Mouse (Mus musculus) limb, embryonic 14.5 days (tissue): ENCODE measurements around the gene Slc25a24. TPM values are rescaled to one million over a fixed set of nuclear protein-coding genes. Genes with fewer than 3 reads are reported as not detected.

ENCODE experiments used
- ATAC-seq: fragments of 200-750 bp; cut with Nextera tagmentation; 2 replicates; pipeline ENCODE4 v1.8.0; 2017; ENCODE audit warnings: low read depth, moderate number of reproducible peaks, moderate TSS enrichment; ENCODE audit not compliant: low FRiP score
- DNase-seq: peaks from one replicate; pipeline ENCODE4 v3.0.0-alpha.2; 2015; ENCODE audit warnings: low spot score
- H3K27ac ChIP-seq: fragments of 300-500 bp; sonication (generic); replicated peaks from 2 replicates; pipeline ENCODE4 v1.5.1; 2014; ENCODE audit warnings: low read depth, mild to moderate bottlenecking, low read length, moderate library complexity, mixed read lengths
- H3K27me3 ChIP-seq: fragments of 300-500 bp; sonication (generic); 2 replicates; pipeline ENCODE4 v1.6.1; 2014; ENCODE audit warnings: low read length, mixed read lengths; ENCODE audit not compliant: control insufficient read depth, insufficient read depth
- H3K36me3 ChIP-seq: fragments of 300-500 bp; sonication (generic); 2 replicates; pipeline ENCODE4 v1.6.1; 2014; ENCODE audit warnings: mild to moderate bottlenecking, low read length, moderate library complexity, mixed read lengths; ENCODE audit not compliant: control insufficient read depth, insufficient read depth
- H3K4me1 ChIP-seq: fragments of 300-500 bp; sonication (generic); 2 replicates; pipeline ENCODE4 v1.6.1; 2014; ENCODE audit warnings: antibody characterized with exemption, low read length, mixed read lengths; ENCODE audit not compliant: control insufficient read depth, insufficient read depth
- H3K4me2 ChIP-seq: fragments of 300-500 bp; sonication (generic); replicated peaks from 2 replicates; pipeline ENCODE4 v1.6.1; 2014; ENCODE audit warnings: low read depth, mild to moderate bottlenecking, low read length, moderate library complexity; ENCODE audit not compliant: severe bottlenecking
- H3K4me3 ChIP-seq: fragments of 300-500 bp; sonication (generic); replicated peaks from 2 replicates; pipeline ENCODE4 v1.5.1; 2014; ENCODE audit warnings: low read length
- H3K9ac ChIP-seq: fragments of 300-500 bp; sonication (generic); 2 replicates; pipeline ENCODE4 v1.6.1; 2014; ENCODE audit warnings: mild to moderate bottlenecking, low read depth, low read length, moderate library complexity; ENCODE audit not compliant: severe bottlenecking
- H3K9me3 ChIP-seq: fragments of 300-500 bp; sonication (generic); 2 replicates; pipeline ENCODE4 v1.6.1; 2016; ENCODE audit warnings: low read length; ENCODE audit not compliant: control insufficient read depth
- POLR2A ChIP-seq: fragments of 200-500 bp; IDR thresholded peaks from 2 replicates; pipeline ENCODE4 v1.8.0; 2012; ENCODE audit warnings: inconsistent platforms, mild to moderate bottlenecking, moderate library complexity, borderline replicate concordance; ENCODE audit not compliant: insufficient read depth, insufficient read length; ENCODE audit errors: extremely low read depth
- WGBS: fragments of 180-500 bp; shearing (Covaris S2); extraction: QIAGEN DNeasy Blood & Tissue Kit; methylation state at CpG from one replicate; pipeline ENCODE4 v1.1.7; 2014; 5-methylcytosine and 5-hydroxymethylcytosine counted together
- polyA plus RNA-seq, 2 experiments: library from polyadenylated mRNA; depleted of rRNA in 1 of 2; stranded (reverse) in 1 of 2; unstranded in 1 of 2; fragments of >200 nt; fragmentation: Nextera tagmentation in 1 of 2; extraction: Ambion mirVana in 1 of 2; gene quantifications; 2 replicates each; pipeline versions ENCODE4 v1.2.1 to v1.2.3; 2012 to 2014

Gene Slc25a24
- polyA plus RNA-seq, 2 experiments, result 34.7 to 44.0 TPM

DNA sequence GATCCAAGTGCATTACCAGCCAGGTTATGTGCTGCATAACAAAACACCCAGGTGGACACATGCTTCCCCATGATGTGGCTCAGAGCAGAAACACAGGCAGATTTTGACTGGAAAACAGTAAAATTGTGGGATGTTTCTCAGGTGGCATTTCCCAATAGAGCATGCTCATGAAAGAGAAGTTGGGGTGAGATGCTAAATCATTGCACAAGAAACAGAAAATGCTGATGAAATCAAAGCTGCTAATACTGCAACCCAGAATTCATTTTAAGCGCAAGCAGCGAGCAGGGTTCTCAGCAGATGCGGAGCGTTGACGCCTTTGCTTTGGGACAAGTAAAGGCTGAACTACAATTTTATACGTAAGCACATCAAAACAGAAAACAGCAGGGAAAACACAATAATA is 30.5 kb downstream of the Slc25a24 start:
- H3K27me3 ChIP-seq, result no peaks in the 10 kb centered on the region
- H3K4me3 ChIP-seq, result no peak overlapping the region
- peaks cover 19% of the 10 kb centered on the region for H3K4me1 ChIP-seq
- no peak overlapping the region for H3K27ac ChIP-seq
- H3K4me2 ChIP-seq, result no peak overlapping the region
- WGBS, result 97% methylated on average over 6 of the region's 6 CpGs
- H3K9ac ChIP-seq, result no peak overlapping the region
- no peaks in the 10 kb centered on the region for H3K9me3 ChIP-seq
- ATAC-seq, result no peak
- no peak for DNase-seq
- TF ChIP-seq POLR2A, result no peak
- H3K36me3 ChIP-seq, result peaks cover 10% of the 10 kb centered on the region; the same call in 1 of the 2 replicates

DNA sequence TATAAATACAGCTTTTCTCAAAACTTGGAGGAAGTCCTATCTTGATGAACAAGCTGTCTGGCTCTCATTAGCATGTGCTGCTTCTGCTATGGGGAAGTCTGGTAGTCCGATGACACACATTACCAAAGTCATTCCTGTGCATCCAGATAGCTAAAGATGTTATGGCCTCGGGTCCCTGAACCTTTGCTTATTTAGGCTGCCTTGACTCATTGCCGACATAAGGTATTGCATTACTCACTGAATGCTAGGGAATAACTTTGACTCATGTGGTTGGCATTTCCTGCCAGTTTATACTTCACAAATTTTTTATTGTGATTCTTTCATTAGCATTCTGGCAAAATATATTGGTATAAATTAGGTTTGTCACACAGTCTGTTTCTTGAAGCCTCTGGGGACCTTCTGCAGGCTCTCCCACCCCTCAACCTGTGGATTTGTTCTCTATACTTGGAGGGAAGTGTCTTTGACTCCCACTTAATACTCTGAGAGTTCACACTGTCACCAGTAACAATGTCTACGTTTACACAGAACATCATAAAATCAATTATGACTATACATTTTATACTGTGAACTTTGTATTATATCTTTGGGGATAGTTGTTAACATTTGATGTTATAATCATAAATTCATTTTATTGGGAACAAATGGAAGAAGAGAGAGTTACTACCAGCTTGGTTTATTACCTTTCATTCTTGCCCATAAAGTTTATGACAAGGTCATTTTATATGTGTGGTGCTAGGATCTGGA is 33.1 kb downstream of the Slc25a24 start:
- H3K4me1 ChIP-seq, result peaks cover 19% of the 10 kb centered on the region
- WGBS, result 37% methylated on average over 4 of the region's 4 CpGs
- H3K4me3 ChIP-seq, result no peak overlapping the region
- no peaks in the 10 kb centered on the region for H3K27me3 ChIP-seq
- no peak for ATAC-seq
- DNase-seq, result no peak
- no peak overlapping the region for H3K27ac ChIP-seq
- TF ChIP-seq POLR2A, result no peak
- H3K9ac ChIP-seq, result no peak overlapping the region
- no peak overlapping the region for H3K4me2 ChIP-seq
- H3K36me3 ChIP-seq, result peaks cover 29% of the 10 kb centered on the region
- no peaks in the 10 kb centered on the region for H3K9me3 ChIP-seq

DNA sequence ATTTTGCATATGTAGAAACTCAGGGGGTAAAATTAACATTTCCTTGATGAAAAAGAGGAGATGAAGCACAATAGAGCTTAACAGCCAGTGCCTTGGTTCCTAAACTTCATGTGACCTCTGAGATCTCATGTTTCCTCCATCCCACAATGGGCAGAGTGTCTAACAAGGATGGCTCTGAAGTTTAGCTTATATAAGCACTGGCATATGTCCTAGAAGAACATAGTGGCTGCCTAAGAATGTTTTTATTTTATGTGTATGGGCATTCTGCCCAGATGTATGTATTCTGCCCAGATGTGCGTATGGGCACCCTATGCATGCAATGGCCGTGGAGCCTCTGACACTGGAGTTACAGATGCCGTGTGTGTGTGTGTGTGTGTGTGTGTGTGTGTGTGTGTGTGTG is 34.5 kb downstream of the Slc25a24 start:
- H3K9ac ChIP-seq, result no peak overlapping the region
- peak; percentile 80 for ATAC-seq
- WGBS, result 20% methylated on average over 3 of the region's 3 CpGs
- peaks cover 42% of the 10 kb centered on the region for H3K36me3 ChIP-seq
- no peak overlapping the region for H3K4me2 ChIP-seq
- H3K27ac ChIP-seq, result 0 out of 2 replicates have a peak overlapping the region, but pooled peaks have one; percentile 55
- H3K27me3 ChIP-seq, result no peaks in the 10 kb centered on the region
- H3K9me3 ChIP-seq, result no peaks in the 10 kb centered on the region
- no peak for TF ChIP-seq POLR2A
- H3K4me3 ChIP-seq, result no peak overlapping the region
- peaks cover 19% of the 10 kb centered on the region for H3K4me1 ChIP-seq
- DNase-seq, result peak; percentile 80

DNA sequence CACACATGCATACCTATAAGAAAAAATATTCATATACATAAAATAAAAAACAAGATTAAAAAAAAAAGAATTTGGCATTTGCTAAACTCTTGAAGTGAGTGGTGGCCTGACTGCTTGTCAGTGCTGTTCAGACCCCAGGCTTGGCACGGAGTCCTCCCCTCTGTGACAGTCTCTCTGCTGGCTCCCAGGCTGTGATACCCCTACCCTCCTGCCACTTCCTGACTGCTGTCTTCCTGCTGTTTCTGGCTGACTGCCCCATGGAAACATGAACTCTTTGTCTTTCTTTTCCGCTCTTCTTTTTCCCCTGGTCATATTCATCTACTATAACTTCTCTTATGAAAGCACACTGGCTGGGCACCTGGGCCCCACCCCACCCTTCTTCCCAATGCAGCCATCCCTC is 41.1 kb downstream of the Slc25a24 start:
- no peaks in the 10 kb centered on the region for H3K4me1 ChIP-seq
- H3K4me3 ChIP-seq, result no peak overlapping the region
- no peaks in the 10 kb centered on the region for H3K9me3 ChIP-seq
- H3K9ac ChIP-seq, result no peak overlapping the region
- no peak overlapping the region for H3K27ac ChIP-seq
- TF ChIP-seq POLR2A, result no peak
- no peak for ATAC-seq
- H3K36me3 ChIP-seq, result peaks cover 81% of the 10 kb centered on the region
- H3K27me3 ChIP-seq, result no peaks in the 10 kb centered on the region
- DNase-seq, result no peak
- 86% methylated on average over 2 of the region's 2 CpGs for WGBS
- H3K4me2 ChIP-seq, result no peak overlapping the region

DNA sequence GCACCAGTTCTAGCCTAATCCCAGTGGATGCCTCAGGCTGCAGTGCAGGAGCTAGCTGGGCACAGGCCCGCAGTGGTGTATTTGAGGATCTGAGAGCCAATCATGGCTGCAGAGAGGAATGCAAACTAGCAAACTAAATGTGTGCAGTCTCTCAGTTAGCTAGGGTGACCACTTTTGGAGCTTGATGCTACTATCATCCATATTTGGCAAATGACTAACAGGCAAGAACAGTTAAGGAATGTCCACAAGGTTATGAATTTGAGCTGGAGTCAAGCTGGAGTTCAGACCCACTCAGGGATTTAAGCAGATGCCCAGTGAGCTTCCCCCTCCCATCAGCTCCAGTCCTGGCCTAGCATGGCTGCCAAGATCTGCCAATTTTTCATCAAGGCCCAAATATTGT is 41.7 kb downstream of the Slc25a24 start:
- 72% methylated on average over 1 of the region's 1 CpGs for WGBS
- H3K4me3 ChIP-seq, result no peak overlapping the region
- TF ChIP-seq POLR2A, result no peak
- no peak overlapping the region for H3K27ac ChIP-seq
- H3K9ac ChIP-seq, result no peak overlapping the region
- no peaks in the 10 kb centered on the region for H3K4me1 ChIP-seq
- no peaks in the 10 kb centered on the region for H3K27me3 ChIP-seq
- ATAC-seq, result no peak
- H3K36me3 ChIP-seq, result peaks cover 75% of the 10 kb centered on the region
- DNase-seq, result no peak
- no peak overlapping the region for H3K4me2 ChIP-seq
- H3K9me3 ChIP-seq, result no peaks in the 10 kb centered on the region

DNA sequence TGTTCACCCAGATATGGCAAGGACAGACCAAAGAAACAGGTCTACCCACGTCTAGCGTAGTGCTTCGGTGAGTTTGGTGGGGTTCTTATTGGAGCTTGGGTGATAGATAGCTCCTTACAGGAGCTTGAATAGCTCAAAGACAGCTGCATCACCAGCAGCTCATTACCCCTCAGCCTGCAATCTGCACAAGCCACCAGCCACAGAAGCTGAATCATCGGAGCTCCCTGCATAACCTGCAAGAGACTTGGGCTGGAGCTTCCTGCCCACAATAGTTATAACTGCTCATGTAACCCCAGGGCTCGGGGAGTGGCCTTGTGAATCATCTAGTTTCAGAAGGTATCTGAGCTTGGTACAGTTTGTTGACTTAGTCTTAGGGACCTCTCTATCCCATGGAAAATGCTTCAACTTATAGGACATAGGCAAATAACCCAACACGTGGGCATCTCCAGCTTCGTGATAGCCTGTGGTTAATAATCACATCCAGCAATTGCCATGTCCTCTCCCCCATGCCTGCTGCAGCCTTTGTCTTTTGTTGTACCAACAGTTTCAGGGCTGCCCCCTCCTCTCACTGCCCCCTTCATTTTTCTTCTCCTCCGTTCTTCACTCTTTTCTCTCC is 42.4 kb downstream of the Slc25a24 start:
- peaks cover 72% of the 10 kb centered on the region for H3K36me3 ChIP-seq

More for the DNA sequence above, 42.4 kb downstream of the Slc25a24 start:
- Histone ChIP-seq H3K9me3 (no peaks in the 10 kb centered on the region), H3K27me3 (no peaks in the 10 kb centered on the region), H3K4me3 (no peak overlapping the region), H3K4me2 (no peak overlapping the region), H3K27ac (no peak overlapping the region), H3K9ac (no peak overlapping the region), H3K4me1 (no peaks in the 10 kb centered on the region)
- DNase-seq (no peak), ATAC-seq (no peak)
- 95% methylated on average over 8 of the region's 8 CpGs for WGBS
- TF ChIP-seq POLR2A, result no peak
